Mouse (Mus musculus): Measurements from ENCODE around the gene Hspb6.

Hspb6 gene

DNA sequence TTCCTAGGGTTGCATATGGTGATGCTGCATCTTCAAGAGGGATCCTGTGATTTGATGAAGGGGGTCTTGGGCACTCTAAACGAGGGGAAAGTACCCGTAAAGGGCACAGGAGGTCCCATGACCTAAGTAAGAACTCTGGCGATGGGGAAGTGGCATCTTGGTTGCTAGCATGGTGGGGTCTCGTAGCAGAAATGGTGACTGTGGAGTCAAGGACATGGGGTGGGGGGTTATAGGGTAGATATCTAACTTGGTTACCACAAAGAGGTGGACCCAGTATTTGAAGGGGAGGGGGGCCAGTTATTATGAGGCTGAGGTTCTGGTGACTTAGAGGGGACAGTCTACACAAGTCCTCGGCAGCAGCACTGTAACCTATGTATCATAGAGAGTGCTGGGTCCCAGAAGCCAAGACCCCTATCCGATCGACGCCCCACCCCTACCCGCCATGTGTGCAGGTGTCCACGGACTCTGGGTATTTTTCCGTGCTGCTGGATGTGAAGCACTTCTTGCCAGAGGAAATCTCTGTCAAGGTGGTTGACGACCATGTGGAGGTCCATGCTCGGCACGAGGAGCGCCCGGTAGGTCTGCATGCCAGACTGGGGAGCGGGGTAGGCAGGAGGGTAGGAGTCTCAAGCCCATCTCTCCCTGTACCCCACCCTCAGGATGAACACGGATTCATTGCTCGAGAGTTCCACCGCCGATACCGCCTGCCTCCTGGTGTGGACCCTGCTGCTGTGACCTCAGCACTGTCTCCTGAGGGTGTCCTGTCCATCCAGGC lies 2.0 kb downstream of the Hspb6 start:
- no peak for DNase-seq

DNA sequence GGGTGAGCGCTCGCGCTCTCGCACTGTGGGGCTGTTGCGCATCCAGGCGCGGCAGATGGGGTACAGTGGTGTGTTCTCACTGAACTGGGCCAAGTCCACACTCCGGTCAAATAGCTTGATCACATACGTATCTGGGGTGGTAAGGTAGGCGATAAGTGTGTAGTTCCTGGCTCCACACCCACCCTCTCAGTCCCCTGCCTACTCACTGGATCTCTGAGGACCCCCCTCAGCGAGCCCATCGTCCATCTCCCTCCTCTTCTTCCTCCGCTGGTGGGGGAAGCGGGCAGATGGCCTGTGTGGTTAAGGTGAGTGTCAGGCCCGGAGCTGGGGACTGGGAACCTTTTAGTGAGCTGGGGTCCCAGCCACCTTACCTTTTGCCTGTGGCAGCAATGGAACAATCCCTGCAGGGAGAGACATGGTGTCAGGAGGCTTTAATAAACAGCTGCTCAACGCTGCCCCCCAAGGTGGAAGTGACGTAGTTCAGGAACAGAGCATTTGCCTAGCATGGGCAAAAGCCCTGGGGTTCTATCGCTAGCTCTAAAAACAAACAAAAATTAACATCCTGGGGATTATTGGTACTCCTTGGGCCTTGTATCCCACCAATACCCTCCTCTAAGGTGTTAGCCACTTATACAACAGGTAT lies 5.0 kb downstream of the Hspb6 start:
- DNase-seq: no peak

DNA sequence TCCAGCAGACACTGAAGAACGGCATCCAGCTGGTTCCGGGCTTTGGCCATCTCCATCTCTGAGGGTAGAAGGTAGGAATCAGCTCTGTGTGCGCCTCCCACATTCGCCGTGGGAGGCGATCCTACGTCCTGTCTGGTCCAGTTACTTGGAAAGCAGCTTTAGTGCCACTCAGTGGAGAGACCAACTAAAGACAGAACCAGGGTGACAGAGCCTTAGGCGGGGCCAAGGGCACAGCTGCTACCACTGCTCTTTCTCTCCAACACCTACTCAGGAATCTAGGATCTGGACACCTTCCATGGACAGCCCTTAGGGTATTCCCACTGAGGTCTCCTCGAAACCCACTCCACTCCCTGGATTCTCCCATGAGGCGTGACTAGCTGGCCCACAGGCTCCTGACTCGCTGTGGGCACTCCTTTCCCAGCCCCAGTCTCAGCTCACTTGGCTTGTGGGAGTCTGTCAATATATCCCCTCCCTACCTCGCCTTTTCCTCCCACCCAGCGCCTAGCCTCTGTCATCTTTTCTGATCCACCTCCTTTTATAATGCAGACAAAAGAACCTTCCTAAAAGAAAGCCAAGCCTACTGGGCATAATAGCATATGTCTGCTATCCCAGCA lies 6.0 kb downstream of the Hspb6 start:
- no peak for DNase-seq

DNA sequence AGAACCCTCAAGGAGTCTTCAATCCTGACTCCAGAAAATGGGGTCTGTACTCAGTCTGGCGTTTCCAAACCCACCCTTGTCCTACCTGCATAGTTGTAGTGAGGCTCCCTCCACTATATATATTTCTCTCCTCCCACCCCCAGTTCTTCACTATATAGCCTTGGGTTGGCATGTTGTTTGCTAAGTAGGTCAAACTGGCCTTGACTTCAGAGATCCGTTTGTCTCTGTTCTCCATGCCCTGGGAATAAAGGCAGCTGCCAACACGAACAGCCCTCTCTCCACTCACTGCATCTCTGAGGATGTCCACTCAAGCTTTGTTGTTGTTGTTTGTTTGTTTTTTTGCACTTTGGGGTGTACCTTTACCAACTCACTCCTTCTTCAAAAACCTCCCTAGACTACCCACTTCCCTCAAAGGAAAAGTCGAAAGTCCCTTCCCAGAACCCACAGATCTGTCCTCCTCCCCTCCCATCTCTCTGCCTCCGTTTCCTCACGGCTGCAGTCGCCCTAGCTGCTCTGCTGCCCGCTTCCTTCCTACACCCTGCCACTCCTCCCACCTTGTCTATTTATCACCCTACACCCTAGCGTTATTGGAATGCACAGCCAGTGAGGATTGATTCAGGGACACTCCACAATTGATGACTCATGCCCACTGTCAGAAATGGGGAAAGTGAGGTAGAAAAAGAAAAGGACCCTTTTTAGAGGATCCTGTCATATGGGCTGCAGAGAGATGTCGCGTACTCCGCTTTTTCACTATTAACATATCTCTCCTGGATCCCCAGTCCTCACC lies 6.9 kb downstream of the Hspb6 start:
- no peak for DNase-seq

DNA sequence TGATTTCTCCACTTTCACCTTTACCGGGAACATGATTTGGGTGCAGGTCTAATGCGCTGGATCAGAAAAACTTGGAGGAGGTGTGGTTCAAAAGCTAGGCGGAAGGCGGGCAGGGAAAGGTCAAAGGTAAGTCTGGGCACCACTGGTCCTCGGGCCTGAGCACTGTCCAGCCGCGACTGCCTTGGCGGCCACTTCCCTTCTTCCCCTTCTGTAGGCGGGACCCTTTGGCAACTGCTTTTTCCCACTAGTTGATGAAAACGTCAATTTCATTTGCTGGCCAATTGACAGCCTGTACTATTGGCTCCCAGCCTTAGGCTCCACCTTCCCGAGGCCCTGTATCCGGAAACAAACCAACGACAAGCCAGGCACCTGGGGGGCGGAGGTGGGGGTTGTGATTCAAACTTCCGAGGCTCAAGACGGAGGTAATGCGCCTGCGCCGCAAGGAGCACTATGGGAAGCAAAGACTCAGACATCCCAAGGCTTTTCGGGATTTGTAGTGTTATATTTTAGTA lies 7.5 kb downstream of the Hspb6 start, which contains the start of gene Lin37:
TSS of gene Lin37 (minus strand) at position 396 of the 512 bp plus-strand sequence.
- peak; percentile 98 for DNase-seq

DNA sequence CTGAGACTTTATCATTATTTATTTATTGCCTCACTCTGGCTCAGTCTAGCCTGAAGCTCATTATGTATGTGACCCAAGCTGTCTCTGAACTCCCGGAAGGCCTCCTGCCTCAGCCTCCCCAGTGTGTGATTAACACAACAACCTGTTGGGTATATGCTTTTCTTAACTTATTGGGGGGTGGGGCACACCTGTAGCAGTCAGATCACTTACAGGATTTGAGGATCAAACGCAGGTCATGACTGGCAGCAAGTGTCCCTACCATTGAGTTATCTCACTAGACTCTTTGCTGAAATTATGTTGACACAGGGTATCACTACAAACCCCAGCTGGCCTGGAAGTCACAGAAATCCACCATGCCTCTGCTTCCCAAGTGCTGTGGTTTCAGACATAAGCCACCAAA lies 8.3 kb downstream of the Hspb6 start:
- no peak for DNase-seq

DNA sequence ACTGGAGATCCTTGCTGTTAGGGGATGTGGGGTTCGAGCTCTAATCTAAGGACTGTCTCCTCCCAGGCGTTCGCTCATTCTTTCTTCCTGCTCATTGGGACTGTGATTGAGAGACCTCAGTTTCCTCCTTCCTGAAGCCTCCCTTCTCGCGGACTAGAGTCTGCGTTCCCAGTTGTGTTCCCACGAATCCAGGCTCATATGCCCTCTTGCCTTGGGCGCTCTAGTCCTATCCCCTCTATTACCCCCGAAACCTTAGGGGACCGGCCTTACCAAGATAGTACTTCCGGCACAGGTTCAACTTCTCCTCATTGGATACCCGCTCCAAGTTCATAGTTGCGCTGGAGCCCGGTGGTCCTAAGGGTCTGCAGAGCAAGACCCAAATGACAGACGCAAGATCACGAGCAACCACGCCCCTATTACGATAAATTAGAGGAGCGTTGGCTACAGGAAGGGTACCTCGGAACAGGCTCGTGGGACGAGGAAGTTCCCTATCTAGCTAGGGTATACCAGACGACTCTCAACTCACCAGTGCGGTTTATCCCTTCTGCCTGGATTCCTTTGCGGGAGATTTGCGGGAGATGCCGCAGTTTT lies 10.6 kb downstream of the Hspb6 start:
- DNase-seq: no peak

DNA sequence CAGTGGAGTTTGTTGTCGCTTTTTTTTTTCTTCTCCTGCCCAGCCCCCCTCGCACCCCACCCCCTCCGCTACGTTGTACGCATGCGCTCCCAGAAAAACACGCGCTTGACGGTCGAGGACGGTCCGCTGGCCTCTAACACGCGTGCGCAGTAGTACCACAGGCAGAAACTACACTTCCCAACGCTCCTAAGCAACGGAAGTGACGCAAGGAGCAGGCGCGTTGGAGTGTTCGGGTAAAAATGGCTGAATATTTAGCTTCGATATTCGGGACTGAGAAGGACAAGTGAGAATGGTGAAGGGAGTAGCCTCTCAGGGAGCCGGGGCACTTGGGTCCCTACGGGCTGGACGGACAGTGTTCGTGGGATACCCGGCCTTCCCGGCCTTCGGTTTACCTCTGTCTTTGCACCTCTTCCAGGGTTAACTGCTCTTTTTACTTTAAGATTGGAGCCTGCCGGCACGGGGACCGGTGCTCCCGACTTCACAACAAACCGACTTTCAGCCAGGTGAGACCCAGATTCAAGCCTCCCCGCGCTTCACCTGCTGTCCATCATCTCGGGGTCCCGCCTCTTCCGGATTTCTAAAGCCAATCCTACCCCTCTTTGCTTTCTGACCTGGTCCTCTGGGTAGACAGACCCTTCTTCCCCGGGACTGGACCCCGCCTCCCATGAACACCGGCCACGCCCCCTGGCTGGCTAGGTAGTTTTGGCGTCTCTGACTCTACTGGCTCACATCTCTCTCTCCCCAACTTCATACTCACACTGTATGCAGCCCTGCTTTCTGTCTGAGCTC lies 11.3 kb downstream of the Hspb6 start, which contains the start of the genes U2af1l4, Gm49396 and Psenen:
TSS of gene U2af1l4 (plus strand) at position 185 of the 789 bp plus-strand sequence.
TSS of gene Gm49396 (plus strand) at position 228 of the 789 bp plus-strand sequence.
TSS of gene Psenen (minus strand) at position 511 of the 789 bp plus-strand sequence.
- peak; percentile 93 for DNase-seq

DNA sequence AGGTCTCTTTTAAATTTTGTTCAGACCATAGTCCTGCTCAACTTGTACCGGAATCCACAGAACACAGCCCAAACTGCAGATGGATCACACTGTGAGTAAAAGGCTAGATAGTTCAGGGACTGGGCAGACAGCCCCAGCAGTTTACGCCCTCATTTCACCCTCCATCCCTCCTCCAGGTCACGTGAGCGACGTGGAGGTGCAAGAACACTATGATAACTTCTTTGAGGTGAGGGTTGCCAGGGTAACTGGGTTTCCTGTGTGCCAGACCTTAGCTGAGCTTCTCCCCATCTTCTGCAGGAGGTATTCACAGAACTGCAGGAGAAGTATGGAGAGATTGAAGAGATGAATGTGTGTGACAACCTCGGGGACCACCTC lies 11.9 kb downstream of the Hspb6 start:
- DNase-seq: no peak

DNA sequence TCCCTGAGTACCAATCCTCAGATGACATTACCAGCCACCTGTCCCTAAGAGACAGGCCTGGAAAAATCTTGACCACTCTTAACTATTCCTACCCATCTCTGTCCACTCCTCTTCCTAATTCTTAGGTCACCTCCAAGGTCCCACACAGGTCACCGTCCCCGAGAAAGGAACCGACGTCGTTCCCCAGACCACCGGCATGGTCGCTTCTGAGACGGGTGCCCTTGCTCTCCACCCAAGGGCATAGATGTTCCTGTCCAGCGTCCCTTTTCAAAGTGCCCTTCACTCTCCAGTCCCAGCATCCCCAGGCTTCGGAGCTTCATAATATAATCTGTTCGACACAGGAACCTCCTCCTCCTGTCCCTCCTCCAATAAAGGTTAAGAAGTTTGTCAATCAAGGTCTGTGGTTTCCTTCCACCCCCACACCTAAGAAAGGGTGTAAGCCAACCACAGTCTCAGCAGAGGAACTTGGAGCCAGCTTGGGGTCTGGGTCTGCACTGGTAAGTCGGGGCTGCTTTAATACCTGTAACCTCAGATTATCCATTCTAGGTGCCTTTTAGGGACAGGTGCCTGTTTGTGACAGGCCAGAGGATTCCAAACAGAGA lies 13.1 kb downstream of the Hspb6 start, which contains the start of gene Igflr1:
TSS of gene Igflr1 (plus strand) at position 458 of the 602 bp plus-strand sequence.
- DNase-seq: peak; percentile 13

DNA sequence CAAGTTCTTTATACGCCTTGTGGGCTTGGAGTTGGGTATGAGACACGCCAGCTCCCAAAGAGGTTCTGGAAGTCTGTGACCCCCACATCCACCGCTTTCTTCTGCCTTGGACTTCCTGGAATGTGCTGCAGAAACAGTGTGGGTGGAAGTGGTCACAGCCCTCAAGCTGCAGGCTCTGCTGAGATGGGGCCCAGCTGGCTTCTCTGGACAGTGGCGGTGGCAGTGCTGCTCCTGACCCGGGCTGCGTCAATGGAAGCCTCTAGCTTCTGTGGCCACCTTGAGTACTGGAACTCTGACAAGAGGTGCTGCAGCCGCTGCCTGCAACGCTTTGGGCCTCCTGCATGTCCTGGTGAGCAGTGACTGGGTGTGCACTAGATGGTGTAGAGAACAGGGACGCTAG lies 14.1 kb downstream of the Hspb6 start:
- DNase-seq: peak; percentile 14

DNA sequence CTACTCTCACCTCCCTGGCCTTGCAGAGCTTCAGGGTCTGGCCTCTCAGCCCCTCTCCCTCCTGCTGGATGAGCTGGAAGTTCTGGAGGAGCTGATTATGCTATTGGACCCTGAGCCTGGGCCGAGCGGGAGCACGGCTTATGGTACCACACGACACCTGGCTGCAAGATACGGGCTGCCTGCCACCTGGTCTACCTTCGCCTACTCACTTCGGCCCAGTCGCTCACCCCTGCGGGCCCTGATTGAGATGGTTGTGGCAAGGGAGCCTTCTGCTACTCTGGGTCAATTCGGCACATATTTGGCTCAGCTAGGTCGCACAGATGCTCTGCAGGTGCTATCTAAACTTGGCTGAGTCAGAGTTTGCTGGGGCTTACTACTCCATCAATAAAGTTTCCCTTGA lies 15.6 kb downstream of the Hspb6 start:
- DNase-seq: no peak

DNA sequence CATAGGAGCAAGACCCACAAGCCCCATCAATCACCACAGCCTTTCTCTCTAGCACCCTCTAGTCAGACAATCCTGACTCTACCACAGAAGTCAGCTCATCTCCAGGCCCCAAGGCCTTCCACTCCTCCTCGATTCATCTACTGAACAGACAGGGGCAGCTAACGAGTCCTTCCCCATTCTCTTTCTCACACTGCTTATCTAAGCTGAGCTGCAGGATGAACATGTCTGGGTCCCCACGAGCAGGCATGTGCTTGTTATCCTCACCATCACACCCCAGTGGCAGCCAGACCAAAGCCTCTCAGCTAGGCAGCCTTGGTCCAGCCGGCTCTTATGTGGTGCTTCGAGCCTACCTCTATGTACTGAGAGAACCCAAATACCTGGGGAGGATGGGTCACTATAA lies 20.4 kb downstream of the Hspb6 start:
- DNase-seq: no peak

DNA sequence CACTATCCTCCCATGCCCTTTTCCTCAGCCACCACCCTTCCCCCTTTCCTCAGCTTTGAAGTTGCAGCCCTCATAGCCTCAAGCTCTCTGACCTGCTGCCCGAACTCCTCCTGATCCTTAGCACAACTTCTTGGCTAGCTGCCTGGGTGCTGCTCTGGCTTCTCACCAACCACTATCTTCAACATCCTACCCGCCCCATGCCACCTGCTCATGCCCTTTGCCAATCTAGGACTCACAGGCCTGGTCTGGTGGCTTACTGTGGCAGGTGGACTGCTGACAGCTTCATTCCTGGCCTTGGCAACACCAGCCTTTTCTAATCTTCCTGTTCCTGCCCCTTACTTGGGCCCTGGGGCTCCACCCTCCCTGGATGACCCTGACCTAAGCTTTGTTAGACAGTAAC lies 21.0 kb downstream of the Hspb6 start:
- DNase-seq: peak; percentile 71

DNA sequence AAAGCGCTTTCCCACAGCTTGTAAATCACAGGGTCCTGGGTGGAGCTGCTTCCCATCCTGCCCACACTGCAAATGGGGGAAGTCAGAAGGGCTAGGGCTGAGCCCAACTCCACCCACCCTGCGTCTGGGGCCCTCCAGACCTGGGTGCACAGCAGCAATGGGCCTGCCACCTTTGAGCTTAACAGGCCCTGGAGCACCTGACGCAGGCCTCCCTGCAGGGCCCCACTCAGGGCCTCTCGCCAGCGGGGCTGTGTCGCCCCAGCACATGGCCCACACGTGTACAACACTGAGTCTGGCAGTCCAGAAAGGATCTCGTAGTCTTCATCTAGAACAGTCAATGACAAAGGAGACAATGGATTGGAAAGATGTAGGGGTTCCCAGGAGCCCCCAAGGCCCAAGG lies 28.0 kb downstream of the Hspb6 start:
- no peak for DNase-seq

DNA sequence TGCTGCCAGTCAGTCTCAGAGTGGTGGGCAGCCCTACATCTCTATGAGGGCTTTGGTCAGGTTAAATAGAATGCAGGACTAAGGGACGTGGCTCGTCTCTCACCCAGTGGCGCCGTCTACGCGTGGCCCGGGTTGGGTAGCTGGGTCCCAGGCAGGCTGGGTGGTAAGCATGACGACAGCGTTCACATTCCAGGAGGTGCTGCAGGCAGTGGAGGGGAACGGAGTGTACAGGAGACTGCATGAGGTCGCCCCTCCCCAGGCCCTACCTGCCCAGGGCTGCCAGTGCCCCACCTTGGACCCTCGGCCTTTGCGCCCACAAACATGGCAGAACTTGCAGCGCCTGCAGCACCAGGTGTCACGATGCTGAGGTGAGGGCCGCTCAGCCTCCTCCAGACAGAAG lies 29.6 kb downstream of the Hspb6 start:
- peak; percentile 11 for DNase-seq

DNA sequence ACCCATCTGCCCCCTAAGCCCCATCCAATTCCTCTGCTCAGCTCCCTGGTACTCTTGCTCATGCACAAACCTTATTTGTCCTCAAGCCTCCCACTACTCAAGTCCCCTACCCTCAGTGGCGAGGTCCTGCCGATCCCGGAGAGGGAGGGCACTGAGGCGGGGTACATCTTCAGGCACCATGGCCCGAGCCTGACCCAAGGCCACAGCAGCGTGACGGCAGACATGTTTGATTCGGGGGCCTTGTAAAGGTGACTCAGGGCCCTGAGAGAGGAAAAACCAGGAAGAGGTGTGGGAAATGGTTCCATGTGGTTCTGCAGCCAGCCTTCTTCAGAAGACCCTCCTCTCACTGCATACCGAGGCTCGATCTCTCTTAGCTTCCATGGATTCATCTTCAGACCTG lies 32.4 kb downstream of the Hspb6 start:
- DNase-seq: peak; percentile 8

DNA sequence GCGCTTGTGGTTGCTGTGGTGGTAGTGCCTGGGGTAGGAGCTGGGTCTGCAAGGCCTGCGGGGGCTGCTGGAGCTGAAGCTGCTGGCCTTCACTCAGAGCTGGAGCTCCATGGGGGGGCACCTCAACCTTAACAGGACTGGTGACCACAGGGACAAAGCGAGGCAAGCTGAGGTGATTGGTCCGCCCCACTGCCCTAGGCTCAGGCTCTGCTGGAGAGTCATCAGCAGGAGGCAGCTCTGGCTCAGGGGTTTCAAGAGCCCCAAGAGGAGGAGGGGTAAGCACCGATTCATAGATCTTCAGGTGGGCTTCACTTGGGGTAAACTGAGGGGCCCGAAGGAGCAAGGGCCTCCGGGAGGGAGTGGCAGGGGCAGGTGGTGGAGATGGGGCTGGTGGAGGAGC lies 33.2 kb downstream of the Hspb6 start:
- DNase-seq: peak; percentile 16

DNA sequence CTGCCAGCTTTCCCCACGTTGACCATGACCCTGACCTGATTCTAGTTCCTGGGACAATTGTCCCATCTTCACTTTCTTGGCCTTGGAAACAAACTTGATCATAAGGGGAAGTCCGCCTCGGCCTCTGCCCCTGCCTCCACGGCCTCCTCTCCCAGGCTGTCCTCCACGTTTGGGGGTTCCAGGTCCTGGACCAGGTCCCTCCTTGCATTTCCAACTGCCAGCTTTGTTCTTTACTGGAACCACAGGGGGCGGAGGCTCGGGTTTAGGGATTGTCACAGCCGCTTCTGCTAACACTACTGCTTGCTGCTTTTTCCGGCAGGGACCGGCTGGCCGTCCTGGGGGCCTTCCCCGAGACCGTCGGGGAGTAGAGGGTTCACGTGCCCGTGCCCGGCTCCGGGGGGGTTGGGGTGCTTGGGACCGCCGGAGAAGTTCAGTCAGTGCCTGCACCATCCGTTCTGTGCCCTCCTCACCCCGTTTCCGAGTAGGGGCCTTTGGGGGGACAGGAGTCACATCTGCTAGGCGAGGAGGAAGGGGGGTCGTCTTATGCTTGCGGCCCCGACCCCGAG lies 34.6 kb downstream of the Hspb6 start:
- peak; percentile 33 for DNase-seq

DNA sequence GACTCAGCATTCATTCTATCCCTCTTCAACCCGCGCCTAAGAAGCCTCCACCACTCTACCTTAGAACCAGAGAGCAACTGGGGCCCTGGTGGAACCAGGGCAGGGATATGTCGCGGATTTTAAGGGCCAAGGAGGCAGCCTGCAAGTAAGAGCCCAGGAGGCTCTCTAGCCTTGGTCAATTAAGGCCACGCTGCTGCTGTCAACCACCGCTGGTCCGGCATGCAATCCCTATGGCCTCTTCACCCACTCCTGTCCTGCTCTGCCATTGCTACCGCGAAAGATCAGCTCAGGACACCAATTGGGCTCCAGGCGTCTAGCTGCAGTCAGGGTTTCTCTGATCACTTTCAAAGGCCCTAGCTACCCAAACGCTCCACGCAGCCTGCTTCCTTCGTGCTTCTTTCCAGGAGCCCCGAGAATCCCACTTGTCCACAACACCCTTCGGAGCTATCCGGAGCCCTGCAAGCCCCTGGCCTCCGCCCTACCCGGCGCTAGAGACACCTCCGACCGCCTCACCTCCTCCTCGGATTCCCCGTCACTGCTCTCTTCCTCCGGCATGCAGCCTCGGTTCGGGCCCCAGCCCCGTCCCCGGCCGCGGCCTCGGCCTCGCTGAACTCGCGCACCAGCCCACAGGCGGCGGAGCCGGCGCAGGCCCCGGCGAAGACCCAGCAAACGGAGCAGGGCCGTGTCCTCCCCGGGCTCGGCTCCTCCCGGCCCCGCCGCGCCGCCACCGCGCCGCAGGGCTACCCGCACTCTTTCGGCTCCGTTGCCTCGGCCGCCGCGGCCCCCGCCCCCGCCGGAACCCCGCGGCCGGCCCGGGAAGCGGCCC lies 36.1 kb downstream of the Hspb6 start:
- peak; percentile 70 for DNase-seq

Measured in cerebellum, adult 8-10 months (tissue).